Mouse (Mus musculus): ENCODE results near the gene Slc10a7. TPM values are rescaled to one million over a fixed set of nuclear protein-coding genes. Genes with fewer than 3 reads are reported as not detected.

Gene Slc10a7
- polyA plus RNA-seq, 1 experiment from 2014 or later = 10.1 TPM

DNA sequence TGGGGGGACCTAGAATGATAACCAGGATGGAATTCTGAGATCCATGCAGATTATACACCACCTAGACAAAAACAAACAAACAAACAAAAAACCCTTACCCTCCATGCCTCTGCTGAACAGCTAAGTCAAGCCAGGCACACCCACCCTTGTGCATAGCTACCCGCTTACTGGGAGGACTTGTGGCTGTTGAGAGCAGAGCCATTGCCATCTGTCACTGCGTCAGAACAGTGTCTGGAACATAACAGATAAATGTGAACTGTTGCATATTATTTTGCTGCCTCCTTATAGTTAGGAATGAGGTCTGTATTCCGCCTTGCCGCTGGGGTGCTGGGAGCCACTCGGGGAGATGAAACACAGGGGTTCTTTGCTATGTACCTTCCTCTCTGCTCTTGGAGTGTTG is 212.4 kb downstream of the Slc10a7 start:
- no peak overlapping the region for H3K27ac ChIP-seq (ENCODE audit: low read length)
- no peak overlapping the region for H3K4me2 ChIP-seq (ENCODE audit: low read length)

DNA sequence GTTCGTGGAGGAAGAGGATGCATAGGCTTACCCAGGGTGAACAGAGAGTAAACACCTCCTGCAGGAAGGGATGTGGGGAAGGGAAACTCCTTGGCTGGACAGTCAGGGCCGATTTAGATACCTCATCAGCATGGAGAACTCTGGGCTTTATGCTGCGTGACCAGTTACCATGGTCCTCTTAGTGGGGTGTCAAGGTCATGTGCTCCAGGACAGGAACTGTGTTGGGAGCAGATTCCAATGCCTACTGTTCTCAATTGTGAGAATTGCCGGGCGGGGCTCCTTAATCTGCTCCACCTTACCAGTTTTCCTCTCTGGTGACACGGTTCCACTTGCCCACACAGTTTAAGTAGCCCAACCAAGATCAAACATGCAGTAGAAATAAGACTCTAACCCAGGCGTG is 213.1 kb downstream of the Slc10a7 start:
- ATAC-seq = no peak
- no peaks in the 10 kb centered on the region for H3K27me3 ChIP-seq (ENCODE audit: control insufficient read depth, insufficient read depth, low read depth, low read length)
- 82% methylated on average over 7 of the region's 7 CpGs for WGBS
- H3K4me1 ChIP-seq (ENCODE audit: control insufficient read depth, insufficient read depth, low read length) = no peaks in the 10 kb centered on the region
- no peak overlapping the region for H3K4me2 ChIP-seq (ENCODE audit: low read length)
- no peaks in the 10 kb centered on the region for H3K36me3 ChIP-seq (ENCODE audit: control insufficient read depth, insufficient read depth, low read length)
- H3K4me3 ChIP-seq (ENCODE audit: low read depth, low read length) = no peak overlapping the region
- H3K9me3 ChIP-seq (replicated peaks; ENCODE audit: control insufficient read depth, low read length, poor library complexity, severe bottlenecking) = no peaks in the 10 kb centered on the region
- no peak overlapping the region for H3K9ac ChIP-seq (ENCODE audit: low read depth, low read length)
- no peak overlapping the region for H3K27ac ChIP-seq (ENCODE audit: low read length)

More for the DNA sequence above, 212.4 kb downstream of the Slc10a7 start:
- Histone ChIP-seq H3K27me3 (ENCODE audit: control insufficient read depth, insufficient read depth, low read depth, low read length) (no peaks in the 10 kb centered on the region), H3K9ac (ENCODE audit: low read depth, low read length) (no peak overlapping the region), H3K9me3 (replicated peaks; ENCODE audit: control insufficient read depth, low read length, poor library complexity, severe bottlenecking) (no peaks in the 10 kb centered on the region), H3K4me3 (ENCODE audit: low read depth, low read length) (no peak overlapping the region), H3K36me3 (ENCODE audit: control insufficient read depth, insufficient read depth, low read length) (no peaks in the 10 kb centered on the region), H3K4me1 (ENCODE audit: control insufficient read depth, insufficient read depth, low read length) (no peaks in the 10 kb centered on the region)
- WGBS = 95% methylated on average over 5 of the region's 5 CpGs
- no peak for ATAC-seq

DNA sequence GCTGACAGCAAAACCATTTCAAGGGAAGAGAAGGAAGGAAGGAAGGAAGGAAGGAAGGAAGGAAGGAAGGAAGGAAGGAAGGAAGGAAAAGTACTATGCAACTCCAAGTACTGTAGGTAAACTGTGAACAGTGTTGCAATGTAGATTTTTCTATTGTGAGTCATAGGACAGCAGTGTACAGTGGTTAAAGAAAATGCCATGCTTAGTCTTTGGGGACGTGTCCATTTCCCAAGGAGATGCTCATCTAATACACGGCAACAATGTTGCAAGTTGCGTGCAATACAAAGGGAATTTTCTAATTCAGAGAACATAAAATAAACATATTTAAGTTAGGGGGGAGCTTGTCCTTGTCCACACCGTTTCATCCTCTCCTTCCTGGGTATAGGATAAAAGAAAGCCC is 215.7 kb downstream of the Slc10a7 start:
- Histone ChIP-seq H3K4me1 (ENCODE audit: control insufficient read depth, insufficient read depth, low read length) (no peaks in the 10 kb centered on the region), H3K4me2 (ENCODE audit: low read length) (no peak overlapping the region), H3K27me3 (ENCODE audit: control insufficient read depth, insufficient read depth, low read depth, low read length) (no peaks in the 10 kb centered on the region), H3K36me3 (ENCODE audit: control insufficient read depth, insufficient read depth, low read length) (peaks cover 3% of the 10 kb centered on the region; the same call in 1 of the 2 replicates), H3K27ac (ENCODE audit: low read length) (no peak overlapping the region), H3K4me3 (ENCODE audit: low read depth, low read length) (no peak overlapping the region), H3K9me3 (replicated peaks; ENCODE audit: control insufficient read depth, low read length, poor library complexity, severe bottlenecking) (no peaks in the 10 kb centered on the region), H3K9ac (ENCODE audit: low read depth, low read length) (no peak overlapping the region)
- 91% methylated on average over 4 of the region's 4 CpGs for WGBS
- ATAC-seq = no peak

DNA sequence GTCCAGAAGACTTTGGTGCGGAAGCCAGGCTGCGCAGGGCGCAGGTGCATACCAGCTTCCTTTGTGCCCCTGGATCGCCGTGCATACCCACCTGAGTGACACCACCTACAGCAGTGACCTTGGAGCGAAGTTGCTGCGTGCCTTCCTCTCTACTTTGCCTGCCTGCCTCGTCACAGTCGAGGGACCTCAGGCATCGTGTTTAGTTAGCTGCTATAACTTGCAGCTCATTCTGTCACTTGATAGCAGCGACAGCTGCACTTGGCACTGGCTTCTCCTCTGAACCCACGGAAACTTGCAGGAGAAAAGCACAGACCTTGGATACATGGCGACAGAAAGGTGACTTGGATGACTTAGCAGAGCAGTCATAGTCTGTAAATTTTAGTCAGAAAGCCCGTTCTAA is 219.1 kb downstream of the Slc10a7 start:
- H3K4me2 ChIP-seq (ENCODE audit: low read length) = no peak overlapping the region
- H3K27ac ChIP-seq (ENCODE audit: low read length) = no peak overlapping the region
- H3K36me3 ChIP-seq (ENCODE audit: control insufficient read depth, insufficient read depth, low read length) = peaks cover 7% of the 10 kb centered on the region; the same call in 1 of the 2 replicates
- ATAC-seq = no peak
- H3K9me3 ChIP-seq (replicated peaks; ENCODE audit: control insufficient read depth, low read length, poor library complexity, severe bottlenecking) = no peaks in the 10 kb centered on the region
- no peaks in the 10 kb centered on the region for H3K4me1 ChIP-seq (ENCODE audit: control insufficient read depth, insufficient read depth, low read length)
- 97% methylated on average over 14 of the region's 14 CpGs for WGBS
- no peak overlapping the region for H3K9ac ChIP-seq (ENCODE audit: low read depth, low read length)
- H3K4me3 ChIP-seq (ENCODE audit: low read depth, low read length) = no peak overlapping the region
- no peaks in the 10 kb centered on the region for H3K27me3 ChIP-seq (ENCODE audit: control insufficient read depth, insufficient read depth, low read depth, low read length)

DNA sequence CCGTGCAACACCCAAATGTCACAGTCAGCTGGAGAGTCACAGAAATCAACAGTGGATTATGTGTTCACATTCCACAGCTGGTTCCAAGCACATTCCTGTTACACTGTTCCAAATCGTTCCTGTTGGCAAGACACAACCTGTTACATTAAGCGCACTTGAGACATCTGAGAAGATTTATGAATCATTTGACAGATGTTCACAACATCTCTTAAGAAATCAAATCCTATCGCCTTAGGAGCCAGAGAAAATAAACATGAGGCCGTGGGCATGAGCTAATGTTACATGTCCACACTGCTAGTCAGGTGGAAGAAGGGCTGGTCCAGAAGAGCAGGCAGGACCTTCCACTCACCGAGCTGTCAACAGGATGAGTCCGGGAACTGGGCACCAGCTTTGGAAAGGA is 223.3 kb downstream of the Slc10a7 start:
- no peaks in the 10 kb centered on the region for H3K9me3 ChIP-seq (replicated peaks; ENCODE audit: control insufficient read depth, low read length, poor library complexity, severe bottlenecking)
- no peak overlapping the region for H3K27ac ChIP-seq (ENCODE audit: low read length)
- H3K4me1 ChIP-seq (ENCODE audit: control insufficient read depth, insufficient read depth, low read length) = no peaks in the 10 kb centered on the region
- no peak overlapping the region for H3K4me3 ChIP-seq (ENCODE audit: low read depth, low read length)
- ATAC-seq = no peak
- WGBS = 89% methylated on average over 7 of the region's 7 CpGs
- H3K4me2 ChIP-seq (ENCODE audit: low read length) = no peak overlapping the region
- peaks cover 7% of the 10 kb centered on the region; the same call in 1 of the 2 replicates for H3K36me3 ChIP-seq (ENCODE audit: control insufficient read depth, insufficient read depth, low read length)
- no peak overlapping the region for H3K9ac ChIP-seq (ENCODE audit: low read depth, low read length)
- H3K27me3 ChIP-seq (ENCODE audit: control insufficient read depth, insufficient read depth, low read depth, low read length) = no peaks in the 10 kb centered on the region

DNA sequence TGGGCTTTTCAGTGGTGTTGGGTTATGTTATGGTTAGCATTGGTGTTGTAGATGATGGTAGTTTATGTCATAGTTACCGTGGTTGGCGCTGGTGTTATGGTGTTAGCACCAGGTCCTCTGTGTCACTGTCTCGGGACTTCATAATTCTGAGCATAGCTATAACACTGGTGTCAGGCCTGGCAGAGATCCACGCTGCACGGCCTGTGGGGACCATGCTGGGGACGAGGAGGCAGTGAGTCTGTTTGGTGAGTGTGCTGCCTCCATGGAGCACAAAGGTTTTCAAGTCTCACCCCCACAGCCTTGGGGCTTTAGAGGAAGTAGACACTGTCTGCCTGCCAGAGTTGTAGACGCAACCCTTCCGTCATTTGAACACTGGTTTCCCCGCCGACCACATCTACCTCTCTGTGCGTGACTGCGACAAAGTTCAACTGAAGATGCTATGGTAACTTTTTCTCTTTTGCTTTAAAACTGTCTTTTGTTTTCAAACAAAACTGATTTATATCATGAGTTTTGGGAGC is 223.9 kb downstream of the Slc10a7 start:
- Histone ChIP-seq H3K27me3 (ENCODE audit: control insufficient read depth, insufficient read depth, low read depth, low read length) (no peaks in the 10 kb centered on the region), H3K9ac (ENCODE audit: low read depth, low read length) (no peak overlapping the region), H3K4me1 (ENCODE audit: control insufficient read depth, insufficient read depth, low read length) (no peaks in the 10 kb centered on the region), H3K4me2 (ENCODE audit: low read length) (no peak overlapping the region), H3K4me3 (ENCODE audit: low read depth, low read length) (no peak overlapping the region), H3K36me3 (ENCODE audit: control insufficient read depth, insufficient read depth, low read length) (peaks cover 7% of the 10 kb centered on the region; the same call in 1 of the 2 replicates), H3K9me3 (replicated peaks; ENCODE audit: control insufficient read depth, low read length, poor library complexity, severe bottlenecking) (no peaks in the 10 kb centered on the region), H3K27ac (ENCODE audit: low read length) (no peak overlapping the region)
- WGBS = 92% methylated on average over 12 of the region's 12 CpGs
- ATAC-seq = no peak

DNA sequence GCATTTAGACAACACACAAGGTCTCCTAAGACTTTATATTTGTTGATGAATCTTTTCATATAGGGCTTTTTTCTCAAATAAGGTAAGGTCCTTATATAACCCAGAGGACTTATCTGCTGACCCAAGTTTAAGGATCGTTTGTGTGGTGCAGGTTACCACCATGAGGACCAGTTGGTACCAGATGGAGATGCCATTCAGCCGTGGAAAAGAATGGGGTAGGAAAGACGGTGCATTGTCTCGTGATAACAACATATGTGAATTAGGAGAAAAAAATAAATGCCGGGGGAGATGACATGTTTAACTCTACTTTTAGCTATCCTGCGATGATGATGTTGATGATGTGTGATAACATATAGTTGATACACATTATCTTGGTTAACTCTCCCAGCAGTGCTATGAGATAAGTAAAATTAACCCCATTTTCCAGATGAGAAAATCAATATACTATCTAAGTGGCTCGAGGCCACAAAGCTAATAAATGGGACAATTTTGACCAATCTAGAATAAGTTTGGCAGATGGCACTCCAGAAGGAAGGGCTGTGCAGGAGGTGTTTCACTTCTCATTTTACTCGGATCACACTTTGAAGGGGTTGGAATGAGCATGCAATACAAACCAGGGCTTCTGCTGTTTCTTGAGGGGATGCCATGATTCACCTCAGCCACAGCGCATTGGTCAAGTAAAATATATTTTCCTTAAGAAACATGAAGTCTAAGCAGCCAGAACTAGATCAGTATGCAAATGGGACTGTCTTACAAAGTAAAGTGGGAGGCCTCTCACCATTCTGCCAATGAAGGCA is 225.8 kb downstream of the Slc10a7 start:
- Histone ChIP-seq H3K9ac (ENCODE audit: low read depth, low read length) (no peak overlapping the region), H3K9me3 (replicated peaks; ENCODE audit: control insufficient read depth, low read length, poor library complexity, severe bottlenecking) (no peaks in the 10 kb centered on the region), H3K36me3 (ENCODE audit: control insufficient read depth, insufficient read depth, low read length) (peaks cover 4% of the 10 kb centered on the region; the same call in 1 of the 2 replicates), H3K27me3 (ENCODE audit: control insufficient read depth, insufficient read depth, low read depth, low read length) (no peaks in the 10 kb centered on the region), H3K4me2 (ENCODE audit: low read length) (no peak overlapping the region), H3K27ac (ENCODE audit: low read length) (no peak overlapping the region), H3K4me1 (ENCODE audit: control insufficient read depth, insufficient read depth, low read length) (no peaks in the 10 kb centered on the region), H3K4me3 (ENCODE audit: low read depth, low read length) (no peak overlapping the region)
- 91% methylated on average over 9 of the region's 9 CpGs for WGBS
- ATAC-seq = no peak

DNA sequence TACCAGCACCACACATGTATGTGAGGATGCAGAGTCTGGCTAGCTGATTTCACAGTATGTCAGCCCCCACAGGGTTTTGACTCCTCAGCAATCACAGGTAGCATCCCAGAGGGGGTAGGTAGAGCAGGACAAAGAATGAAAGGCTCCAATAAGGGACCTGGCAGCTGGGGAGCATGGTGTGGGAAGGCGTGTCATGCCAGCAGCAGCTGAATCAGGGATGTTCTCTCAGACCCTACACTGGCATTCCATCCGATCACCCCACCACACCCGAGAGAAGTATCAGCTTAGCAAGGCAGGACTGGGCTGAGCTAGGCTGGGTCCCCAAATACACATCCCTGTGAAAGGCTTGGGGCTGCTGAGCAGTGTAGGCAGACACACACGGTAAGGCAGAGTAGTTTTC is 229.2 kb downstream of the Slc10a7 start:
- Histone ChIP-seq H3K9me3 (replicated peaks; ENCODE audit: control insufficient read depth, low read length, poor library complexity, severe bottlenecking) (no peaks in the 10 kb centered on the region), H3K9ac (ENCODE audit: low read depth, low read length) (no peak overlapping the region), H3K4me3 (ENCODE audit: low read depth, low read length) (no peak overlapping the region), H3K27me3 (ENCODE audit: control insufficient read depth, insufficient read depth, low read depth, low read length) (no peaks in the 10 kb centered on the region), H3K4me1 (ENCODE audit: control insufficient read depth, insufficient read depth, low read length) (no peaks in the 10 kb centered on the region), H3K27ac (ENCODE audit: low read length) (no peak overlapping the region), H3K4me2 (ENCODE audit: low read length) (no peak overlapping the region), H3K36me3 (ENCODE audit: control insufficient read depth, insufficient read depth, low read length) (no peaks in the 10 kb centered on the region)
- 81% methylated on average over 4 of the region's 4 CpGs for WGBS
- no peak for ATAC-seq

DNA sequence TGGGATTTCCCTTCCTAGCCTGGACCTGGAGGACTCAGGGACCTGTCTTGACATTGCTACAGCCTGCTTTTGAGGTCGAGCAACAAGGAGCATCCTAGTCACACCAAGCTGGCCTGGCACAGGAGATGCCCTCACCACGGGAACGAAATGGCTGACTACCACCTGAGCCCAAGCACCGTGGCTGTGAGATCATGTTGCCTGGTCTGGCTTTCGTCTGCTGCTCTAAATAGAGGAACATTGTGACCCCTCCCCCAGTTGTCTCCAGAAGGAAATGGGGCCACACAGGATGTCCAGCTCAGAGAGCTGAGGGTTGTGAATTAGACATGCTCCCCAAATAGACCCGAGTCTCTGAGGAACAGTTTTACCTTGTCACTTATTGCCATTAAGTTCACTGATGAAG is 231.8 kb downstream of the Slc10a7 start:
- WGBS = 75% methylated on average over 6 of the region's 6 CpGs
- Histone ChIP-seq H3K4me1 (ENCODE audit: control insufficient read depth, insufficient read depth, low read length) (no peaks in the 10 kb centered on the region), H3K27me3 (ENCODE audit: control insufficient read depth, insufficient read depth, low read depth, low read length) (no peaks in the 10 kb centered on the region), H3K36me3 (ENCODE audit: control insufficient read depth, insufficient read depth, low read length) (no peaks in the 10 kb centered on the region), H3K27ac (ENCODE audit: low read length) (peak overlapping the region; percentile 66; the same call in 1 of the 2 replicates), H3K9me3 (replicated peaks; ENCODE audit: control insufficient read depth, low read length, poor library complexity, severe bottlenecking) (no peaks in the 10 kb centered on the region), H3K9ac (ENCODE audit: low read depth, low read length) (0 out of 2 replicates have a peak overlapping the region, but pooled peaks have one; percentile 20), H3K4me2 (ENCODE audit: low read length) (no peak overlapping the region), H3K4me3 (ENCODE audit: low read depth, low read length) (no peak overlapping the region)
- no peak for ATAC-seq
